8 mouse cellular contexts compared by ENCODE assay signal in the genomic region with DNA sequence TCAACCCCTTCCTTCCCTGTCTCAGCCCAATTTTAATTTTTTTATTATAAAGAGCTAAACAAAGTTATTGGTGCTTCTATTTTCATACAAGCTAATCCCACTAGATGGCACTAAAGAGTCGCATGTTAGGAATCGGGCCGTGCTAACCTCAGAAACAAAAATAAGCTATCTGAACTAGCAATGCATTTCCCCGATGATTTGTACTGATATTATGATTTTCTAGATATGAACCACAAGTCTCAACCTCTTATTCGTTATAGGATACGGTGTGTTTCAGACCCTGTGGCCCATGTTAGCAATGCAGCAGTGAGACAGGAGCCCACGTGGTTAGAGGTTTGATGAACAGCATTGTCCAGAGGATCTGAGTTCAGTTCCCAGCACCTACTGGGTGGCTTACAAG. TPM values are rescaled to one million over a fixed set of nuclear protein-coding genes. Genes with fewer than 3 reads are reported as not detected.
DNase-seq lines count a peak whose midpoint lies in the region; ATAC-seq and TF ChIP-seq lines count a peak whose summit lies in the region.

No protein-coding gene starts in this region.

- WGBS in lung, postnatal 0 days, result 12% methylated on average over 7 of the region's 7 CpGs
- 8% methylated on average over 7 of the region's 7 CpGs for WGBS in liver, embryonic 14.5 days (ENCODE audit: insufficient replicate concordance)

- no peaks in the 10 kb centered on the region for H3K9me3 ChIP-seq in lung, postnatal 0 days (ENCODE audit: low read length)
- H3K9me3 ChIP-seq in liver, embryonic 14.5 days (ENCODE audit: control insufficient read depth, low read length), result no peaks in the 10 kb centered on the region

- ATAC-seq in lung, postnatal 0 days, result no peak; the same call in 1 of the 2 replicates
- ATAC-seq in common myeloid progenitor, adult 5-6 weeks (replicated peaks; ENCODE audit: low read depth, poor library complexity, severe bottlenecking), result peak; percentile 70
- ATAC-seq in liver, embryonic 14.5 days (ENCODE audit: insufficient read depth), result no peak

- peak; percentile 37 to 61 for DNase-seq in cerebellum, postnatal 14 days
- no peak for DNase-seq in cerebellum, adult 11-12 months
- DNase-seq in lung, postnatal 0 days (ENCODE audit: low spot score), result peak; percentile 78
- no peak for DNase-seq in lung, postnatal 4 days
- peak; percentile 16 to 42 (median 28) for DNase-seq in liver, embryonic 14.5 days (ENCODE audit: low read depth in 3 of 3, low spot score in 3 of 3)
- DNase-seq in frontal cortex, postnatal 36 days (ENCODE audit: low spot score in 2 of 2), result no peak
- DNase-seq in gastrocnemius, postnatal 4 days (ENCODE audit: low spot score in 2 of 2), result no peak

- H3K4me3 ChIP-seq in lung, postnatal 0 days (ENCODE audit: low read depth, low read length), result no peak overlapping the region
- no peak overlapping the region for H3K4me3 ChIP-seq in liver, embryonic 14.5 days (ENCODE audit: insufficient read depth in 1 of 2, low read depth in 2 of 2, low read length in 2 of 2)

- H3K27ac ChIP-seq in lung, postnatal 0 days (ENCODE audit: low read length), result no peak overlapping the region
- H3K27ac ChIP-seq in liver, embryonic 14.5 days, result no peak overlapping the region

- no peak overlapping the region for H3K4me2 ChIP-seq in lung, postnatal 0 days (replicated peaks; ENCODE audit: low read depth, low read length)
- H3K4me2 ChIP-seq in liver, embryonic 14.5 days (ENCODE audit: low read depth), result no peak overlapping the region

- TF ChIP-seq CTCF in lung, postnatal 0 days (IDR thresholded peaks at IDR 0.05), result peak; percentile 71
- peak; percentile 52; the same call in 1 of the 2 replicates for TF ChIP-seq CTCF in liver, embryonic 14.5 days (IDR thresholded peaks at IDR 0.05; ENCODE audit: low read depth)

- peaks cover 6% of the 10 kb centered on the region; the same call in 1 of the 2 replicates for H3K4me1 ChIP-seq in lung, postnatal 0 days (ENCODE audit: insufficient read depth, low read depth, low read length)
- H3K4me1 ChIP-seq in liver, embryonic 14.5 days (replicated peaks; ENCODE audit: control insufficient read depth in 2 of 2, insufficient read depth in 2 of 2, low read length in 1 of 2), result peaks cover 2 to 7% of the 10 kb centered on the region in 2 experiments; a peak in 3 of 4 replicates

- no peaks in the 10 kb centered on the region for H3K27me3 ChIP-seq in lung, postnatal 0 days (replicated peaks; ENCODE audit: insufficient read depth, low read length)
- no peaks in the 10 kb centered on the region for H3K27me3 ChIP-seq in liver, embryonic 14.5 days (ENCODE audit: control insufficient read depth, insufficient read depth, low read length)

- TF ChIP-seq EP300 in lung, postnatal 0 days (IDR thresholded peaks at IDR 0.05), result no peak
- no peak for TF ChIP-seq EP300 in liver, embryonic 14.5 days (IDR thresholded peaks at IDR 0.05; ENCODE audit: low read depth)

- H3K36me3 ChIP-seq in lung, postnatal 0 days (ENCODE audit: insufficient read depth, low read length), result no peaks in the 10 kb centered on the region
- H3K36me3 ChIP-seq in liver, embryonic 14.5 days (replicated peaks; ENCODE audit: control insufficient read depth, insufficient read depth, low read depth), result no peaks in the 10 kb centered on the region

- no peak overlapping the region for H3K9ac ChIP-seq in lung, postnatal 0 days (replicated peaks; ENCODE audit: low read depth)
- H3K9ac ChIP-seq in liver, embryonic 14.5 days (replicated peaks), result no peak overlapping the region

RNA-seq across cellular contexts. Expression of a gene that starts 5.2 kb away (rescaled TPM):
- polyA plus RNA-seq in lung, postnatal 0 days (2015; fragmentation: Nextera tagmentation; extraction: Ambion mirVana), result 2.7 and 2.8 TPM in 2 replicates
- total RNA-seq in common myeloid progenitor, adult 5-6 weeks (2017), result 6.2 and 7.6 TPM in 2 replicates
- polyA plus RNA-seq in liver, embryonic 14.5 days (2012; rRNA removed), result 0.79 and 0.88 TPM in 2 replicates
- polyA plus RNA-seq in liver, embryonic 14.5 days (2014; fragmentation: Nextera tagmentation; extraction: Ambion mirVana), result 0.43 and 0.56 TPM in 2 replicates
- total RNA-seq in gastrocnemius, postnatal 4 days (2021), result 10 to 100 TPM; 15.1 to 15.9 TPM

RNA-seq across cellular contexts. Expression of a gene that starts 52.6 kb away (rescaled TPM):
- 3.6 and 4.0 TPM in 2 replicates for polyA plus RNA-seq in lung, postnatal 0 days (2015; fragmentation: Nextera tagmentation; extraction: Ambion mirVana)
- total RNA-seq in common myeloid progenitor, adult 5-6 weeks (2017), result 32.6 and 35.4 TPM in 2 replicates
- 4.3 and 6.8 TPM in 2 replicates for polyA plus RNA-seq in liver, embryonic 14.5 days (2012; rRNA removed)
- 6.8 and 7.0 TPM in 2 replicates for polyA plus RNA-seq in liver, embryonic 14.5 days (2014; fragmentation: Nextera tagmentation; extraction: Ambion mirVana)
- 1 to 10 TPM; 6.9 to 8.5 TPM for total RNA-seq in gastrocnemius, postnatal 4 days (2021)

Comparison
In these comparisons a context has a peak if more than half of its experiments do, and no peak if none do; other contexts are left out.
1. DNase-seq: peak in cerebellum, postnatal 14 days (2 of 2), lung, postnatal 0 days (single experiment) and liver, embryonic 14.5 days (3 of 3); none in cerebellum, adult 11-12 months (single experiment), lung, postnatal 4 days (0 of 2), frontal cortex, postnatal 36 days (0 of 2) and gastrocnemius, postnatal 4 days (0 of 2).